Mouse (Mus musculus): ENCODE data around the gene Igflr1. TPM values are rescaled to one million over a fixed set of nuclear protein-coding genes. Genes with fewer than 3 reads are reported as not detected.

The Igflr1 gene
- polyA plus RNA-seq, 1 experiment from 2014 or later: 2.8 TPM

DNA sequence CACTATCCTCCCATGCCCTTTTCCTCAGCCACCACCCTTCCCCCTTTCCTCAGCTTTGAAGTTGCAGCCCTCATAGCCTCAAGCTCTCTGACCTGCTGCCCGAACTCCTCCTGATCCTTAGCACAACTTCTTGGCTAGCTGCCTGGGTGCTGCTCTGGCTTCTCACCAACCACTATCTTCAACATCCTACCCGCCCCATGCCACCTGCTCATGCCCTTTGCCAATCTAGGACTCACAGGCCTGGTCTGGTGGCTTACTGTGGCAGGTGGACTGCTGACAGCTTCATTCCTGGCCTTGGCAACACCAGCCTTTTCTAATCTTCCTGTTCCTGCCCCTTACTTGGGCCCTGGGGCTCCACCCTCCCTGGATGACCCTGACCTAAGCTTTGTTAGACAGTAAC lies 7.7 kb downstream of the Igflr1 start:
- no peak for ATAC-seq (ENCODE audit: low read depth)
- WGBS: 96% methylated on average over 2 of the region's 2 CpGs
- H3K36me3 ChIP-seq (ENCODE audit: control insufficient read depth, insufficient read depth, low read length): peaks cover 92% of the 10 kb centered on the region
- no peak overlapping the region for H3K4me3 ChIP-seq (ENCODE audit: low read depth, low read length)
- H3K9ac ChIP-seq (replicated peaks; ENCODE audit: low read depth, low read length): no peak overlapping the region
- H3K4me2 ChIP-seq (ENCODE audit: low read depth, low read length): no peak overlapping the region
- H3K4me1 ChIP-seq (ENCODE audit: control insufficient read depth, insufficient read depth, low read length): no peaks in the 10 kb centered on the region
- H3K27ac ChIP-seq (ENCODE audit: low read depth, low read length): no peak overlapping the region
- H3K9me3 ChIP-seq (ENCODE audit: control insufficient read depth, low read length): no peaks in the 10 kb centered on the region
- no peaks in the 10 kb centered on the region for H3K27me3 ChIP-seq (ENCODE audit: control insufficient read depth, insufficient read depth, low read length)

DNA sequence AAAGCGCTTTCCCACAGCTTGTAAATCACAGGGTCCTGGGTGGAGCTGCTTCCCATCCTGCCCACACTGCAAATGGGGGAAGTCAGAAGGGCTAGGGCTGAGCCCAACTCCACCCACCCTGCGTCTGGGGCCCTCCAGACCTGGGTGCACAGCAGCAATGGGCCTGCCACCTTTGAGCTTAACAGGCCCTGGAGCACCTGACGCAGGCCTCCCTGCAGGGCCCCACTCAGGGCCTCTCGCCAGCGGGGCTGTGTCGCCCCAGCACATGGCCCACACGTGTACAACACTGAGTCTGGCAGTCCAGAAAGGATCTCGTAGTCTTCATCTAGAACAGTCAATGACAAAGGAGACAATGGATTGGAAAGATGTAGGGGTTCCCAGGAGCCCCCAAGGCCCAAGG lies 14.7 kb downstream of the Igflr1 start:
- H3K4me3 ChIP-seq (ENCODE audit: low read depth, low read length): no peak overlapping the region
- ATAC-seq (ENCODE audit: low read depth): no peak

GRCm38 (mm10) chr7:30581547-30581946 lies 16.3 kb downstream of the Igflr1 start:
- ATAC-seq (ENCODE audit: low read depth): no peak
- WGBS: 97% methylated on average over 16 of the region's 16 CpGs
- H3K9ac ChIP-seq (replicated peaks; ENCODE audit: low read depth, low read length): no peak overlapping the region

More for the DNA sequence above, 14.7 kb downstream of the Igflr1 start:
- Histone ChIP-seq H3K4me2 (ENCODE audit: low read depth, low read length) (no peak overlapping the region), H3K4me1 (ENCODE audit: control insufficient read depth, insufficient read depth, low read length) (no peaks in the 10 kb centered on the region), H3K9ac (replicated peaks; ENCODE audit: low read depth, low read length) (no peak overlapping the region), H3K36me3 (ENCODE audit: control insufficient read depth, insufficient read depth, low read length) (peaks cover 95% of the 10 kb centered on the region), H3K27ac (ENCODE audit: low read depth, low read length) (no peak overlapping the region), H3K27me3 (ENCODE audit: control insufficient read depth, insufficient read depth, low read length) (no peaks in the 10 kb centered on the region), H3K9me3 (ENCODE audit: control insufficient read depth, low read length) (no peaks in the 10 kb centered on the region)
- 95% methylated on average over 8 of the region's 8 CpGs for WGBS

DNA sequence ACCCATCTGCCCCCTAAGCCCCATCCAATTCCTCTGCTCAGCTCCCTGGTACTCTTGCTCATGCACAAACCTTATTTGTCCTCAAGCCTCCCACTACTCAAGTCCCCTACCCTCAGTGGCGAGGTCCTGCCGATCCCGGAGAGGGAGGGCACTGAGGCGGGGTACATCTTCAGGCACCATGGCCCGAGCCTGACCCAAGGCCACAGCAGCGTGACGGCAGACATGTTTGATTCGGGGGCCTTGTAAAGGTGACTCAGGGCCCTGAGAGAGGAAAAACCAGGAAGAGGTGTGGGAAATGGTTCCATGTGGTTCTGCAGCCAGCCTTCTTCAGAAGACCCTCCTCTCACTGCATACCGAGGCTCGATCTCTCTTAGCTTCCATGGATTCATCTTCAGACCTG lies 19.1 kb downstream of the Igflr1 start:
- peaks cover 13% of the 10 kb centered on the region for H3K4me1 ChIP-seq (ENCODE audit: control insufficient read depth, insufficient read depth, low read length)
- H3K4me3 ChIP-seq (ENCODE audit: low read depth, low read length): no peak overlapping the region
- H3K27me3 ChIP-seq (ENCODE audit: control insufficient read depth, insufficient read depth, low read length): peaks cover 3% of the 10 kb centered on the region; the same call in 1 of the 2 replicates
- H3K4me2 ChIP-seq (ENCODE audit: low read depth, low read length): no peak overlapping the region
- H3K27ac ChIP-seq (ENCODE audit: low read depth, low read length): no peak overlapping the region
- peaks cover 69% of the 10 kb centered on the region for H3K36me3 ChIP-seq (ENCODE audit: control insufficient read depth, insufficient read depth, low read length)
- 93% methylated on average over 10 of the region's 10 CpGs for WGBS
- ATAC-seq (ENCODE audit: low read depth): no peak
- H3K9me3 ChIP-seq (ENCODE audit: control insufficient read depth, low read length): no peaks in the 10 kb centered on the region
- H3K9ac ChIP-seq (replicated peaks; ENCODE audit: low read depth, low read length): no peak overlapping the region

More at GRCm38 (mm10) chr7:30581547-30581946, 16.3 kb downstream of the Igflr1 start:
- H3K27me3 ChIP-seq (ENCODE audit: control insufficient read depth, insufficient read depth, low read length): no peaks in the 10 kb centered on the region
- H3K36me3 ChIP-seq (ENCODE audit: control insufficient read depth, insufficient read depth, low read length): peaks cover 94% of the 10 kb centered on the region
- no peak overlapping the region for H3K4me3 ChIP-seq (ENCODE audit: low read depth, low read length)
- H3K4me2 ChIP-seq (ENCODE audit: low read depth, low read length): no peak overlapping the region
- no peaks in the 10 kb centered on the region for H3K9me3 ChIP-seq (ENCODE audit: control insufficient read depth, low read length)
- H3K27ac ChIP-seq (ENCODE audit: low read depth, low read length): no peak overlapping the region
- peaks cover 1% of the 10 kb centered on the region; the same call in 1 of the 2 replicates for H3K4me1 ChIP-seq (ENCODE audit: control insufficient read depth, insufficient read depth, low read length)

- no peak overlapping the region for H3K9ac ChIP-seq (replicated peaks; ENCODE audit: low read depth, low read length)
- H3K27ac ChIP-seq (ENCODE audit: low read depth, low read length): no peak overlapping the region
- 97% methylated on average over 7 of the region's 7 CpGs for WGBS
- H3K4me2 ChIP-seq (ENCODE audit: low read depth, low read length): no peak overlapping the region
- H3K27me3 ChIP-seq (ENCODE audit: control insufficient read depth, insufficient read depth, low read length): peaks cover 3% of the 10 kb centered on the region; the same call in 1 of the 2 replicates
- peaks cover 60% of the 10 kb centered on the region for H3K36me3 ChIP-seq (ENCODE audit: control insufficient read depth, insufficient read depth, low read length)
- H3K9me3 ChIP-seq (ENCODE audit: control insufficient read depth, low read length): no peaks in the 10 kb centered on the region
- no peak for ATAC-seq (ENCODE audit: low read depth)
- no peak overlapping the region for H3K4me3 ChIP-seq (ENCODE audit: low read depth, low read length)
- H3K4me1 ChIP-seq (ENCODE audit: control insufficient read depth, insufficient read depth, low read length): peaks cover 13% of the 10 kb centered on the region
These were observed 19.9 kb downstream of the Igflr1 start for GRCm38 (mm10) chr7:30585170-30585569.

GRCm38 (mm10) chr7:30586455-30587020 lies 21.3 kb downstream of the Igflr1 start:
- Histone ChIP-seq H3K27ac (ENCODE audit: low read depth, low read length) (no peak overlapping the region), H3K27me3 (ENCODE audit: control insufficient read depth, insufficient read depth, low read length) (peaks cover 3% of the 10 kb centered on the region; the same call in 1 of the 2 replicates), H3K36me3 (ENCODE audit: control insufficient read depth, insufficient read depth, low read length) (peaks cover 50% of the 10 kb centered on the region), H3K4me1 (ENCODE audit: control insufficient read depth, insufficient read depth, low read length) (peaks cover 13% of the 10 kb centered on the region), H3K9ac (replicated peaks; ENCODE audit: low read depth, low read length) (no peak overlapping the region), H3K4me3 (ENCODE audit: low read depth, low read length) (no peak overlapping the region), H3K9me3 (ENCODE audit: control insufficient read depth, low read length) (no peaks in the 10 kb centered on the region), H3K4me2 (ENCODE audit: low read depth, low read length) (peak overlapping the region; percentile 97; the same call in 1 of the 2 replicates)
- ATAC-seq (ENCODE audit: low read depth): no peak
- whole genome bisulfite sequencing: 91% methylated on average over 28 of the region's 28 CpGs

DNA sequence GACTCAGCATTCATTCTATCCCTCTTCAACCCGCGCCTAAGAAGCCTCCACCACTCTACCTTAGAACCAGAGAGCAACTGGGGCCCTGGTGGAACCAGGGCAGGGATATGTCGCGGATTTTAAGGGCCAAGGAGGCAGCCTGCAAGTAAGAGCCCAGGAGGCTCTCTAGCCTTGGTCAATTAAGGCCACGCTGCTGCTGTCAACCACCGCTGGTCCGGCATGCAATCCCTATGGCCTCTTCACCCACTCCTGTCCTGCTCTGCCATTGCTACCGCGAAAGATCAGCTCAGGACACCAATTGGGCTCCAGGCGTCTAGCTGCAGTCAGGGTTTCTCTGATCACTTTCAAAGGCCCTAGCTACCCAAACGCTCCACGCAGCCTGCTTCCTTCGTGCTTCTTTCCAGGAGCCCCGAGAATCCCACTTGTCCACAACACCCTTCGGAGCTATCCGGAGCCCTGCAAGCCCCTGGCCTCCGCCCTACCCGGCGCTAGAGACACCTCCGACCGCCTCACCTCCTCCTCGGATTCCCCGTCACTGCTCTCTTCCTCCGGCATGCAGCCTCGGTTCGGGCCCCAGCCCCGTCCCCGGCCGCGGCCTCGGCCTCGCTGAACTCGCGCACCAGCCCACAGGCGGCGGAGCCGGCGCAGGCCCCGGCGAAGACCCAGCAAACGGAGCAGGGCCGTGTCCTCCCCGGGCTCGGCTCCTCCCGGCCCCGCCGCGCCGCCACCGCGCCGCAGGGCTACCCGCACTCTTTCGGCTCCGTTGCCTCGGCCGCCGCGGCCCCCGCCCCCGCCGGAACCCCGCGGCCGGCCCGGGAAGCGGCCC lies 22.8 kb downstream of the Igflr1 start:
- Histone ChIP-seq H3K9ac (replicated peaks; ENCODE audit: low read depth, low read length) (peak overlapping the region; percentile 96), H3K27ac (ENCODE audit: low read depth, low read length) (peak overlapping the region; percentile 92), H3K36me3 (ENCODE audit: control insufficient read depth, insufficient read depth, low read length) (peaks cover 36% of the 10 kb centered on the region), H3K27me3 (ENCODE audit: control insufficient read depth, insufficient read depth, low read length) (peaks cover 3% of the 10 kb centered on the region; the same call in 1 of the 2 replicates), H3K4me2 (ENCODE audit: low read depth, low read length) (peak overlapping the region; percentile 97), H3K9me3 (ENCODE audit: control insufficient read depth, low read length) (no peaks in the 10 kb centered on the region), H3K4me3 (ENCODE audit: low read depth, low read length) (peak overlapping the region; percentile 93), H3K4me1 (ENCODE audit: control insufficient read depth, insufficient read depth, low read length) (peaks cover 13% of the 10 kb centered on the region)
- peak; percentile 36 for ATAC-seq (ENCODE audit: low read depth)
- WGBS: under 1% methylated on average over 54 of the region's 67 CpGs

GRCm38 (mm10) chr7:30588676-30589434 lies 23.6 kb downstream of the Igflr1 start, which contains the start of gene Kmt2b:
Gene Kmt2b (minus strand): TSS chr7:30588726.
- H3K9ac ChIP-seq (replicated peaks; ENCODE audit: low read depth, low read length): peak within 1 kb of the TSS; percentile 96
- peak within 1 kb of the TSS; percentile 92 for H3K27ac ChIP-seq (ENCODE audit: low read depth, low read length)
- peak within 1 kb of the TSS; percentile 97 for H3K4me2 ChIP-seq (ENCODE audit: low read depth, low read length)
- WGBS: 0% methylated on average over 52 of the region's 68 CpGs
- peaks cover 28% of the 10 kb centered on the region for H3K36me3 ChIP-seq (ENCODE audit: control insufficient read depth, insufficient read depth, low read length)
- H3K4me1 ChIP-seq (ENCODE audit: control insufficient read depth, insufficient read depth, low read length): peaks cover 13% of the 10 kb centered on the region
- peaks cover 3% of the 10 kb centered on the region; the same call in 1 of the 2 replicates for H3K27me3 ChIP-seq (ENCODE audit: control insufficient read depth, insufficient read depth, low read length)
- peak; percentile 93 for ATAC-seq (ENCODE audit: low read depth)
- H3K4me3 ChIP-seq (ENCODE audit: low read depth, low read length): peak within 1 kb of the TSS; percentile 93
- no peaks in the 10 kb centered on the region for H3K9me3 ChIP-seq (ENCODE audit: control insufficient read depth, low read length)
